Mouse (Mus musculus) neural tube, embryonic 14.5 days (tissue): ENCODE data around the gene Hibch. TPM values are rescaled to one million over a fixed set of nuclear protein-coding genes. Genes with fewer than 3 reads are reported as not detected.
"Not testable (repeated sequence)": the region's sequence is repeated elsewhere in the genome, so short reads cannot be mapped to it uniquely, and the experiment has no call there.

Experiments
- ATAC-seq: fragments of 200-750 bp; cut with Nextera tagmentation; 2 replicates; pipeline ENCODE4 v1.8.0; 2017; ENCODE audit warnings: low read depth, mild to moderate bottlenecking, moderate TSS enrichment, moderate library complexity
- H3K27ac ChIP-seq: fragments of 300-500 bp; sonication (generic); 2 replicates; pipeline ENCODE4 v1.5.1; 2014; ENCODE audit warnings: low read depth, mild to moderate bottlenecking, control low read depth, low read length, moderate library complexity, mixed read lengths
- H3K27me3 ChIP-seq: fragments of 300-500 bp; sonication (generic); 2 replicates; pipeline ENCODE4 v1.6.1; 2014; ENCODE audit warnings: low read length; ENCODE audit not compliant: control insufficient read depth, insufficient read depth
- H3K36me3 ChIP-seq: fragments of 300-500 bp; sonication (generic); 2 replicates; pipeline ENCODE4 v1.6.1; 2014; ENCODE audit warnings: low read length, mixed read lengths; ENCODE audit not compliant: control insufficient read depth, insufficient read depth
- H3K4me1 ChIP-seq: fragments of 300-500 bp; sonication (generic); 2 replicates; pipeline ENCODE4 v1.6.1; 2014; ENCODE audit warnings: low read length; ENCODE audit not compliant: control insufficient read depth, insufficient read depth
- H3K4me2 ChIP-seq: fragments of 300-500 bp; sonication (generic); 2 replicates; pipeline ENCODE4 v1.6.1; 2014; ENCODE audit warnings: mild to moderate bottlenecking, low read depth, low read length, control low read depth
- H3K4me3 ChIP-seq: fragments of 300-500 bp; sonication (generic); 2 replicates; pipeline ENCODE4 v1.5.1; 2014; ENCODE audit warnings: low read depth, low read length, control low read depth, mixed read lengths
- H3K9ac ChIP-seq: fragments of 300-500 bp; sonication (generic); replicated peaks from 2 replicates; pipeline ENCODE4 v1.6.1; 2014; ENCODE audit warnings: low read depth, mild to moderate bottlenecking, control low read depth, low read length, mixed read lengths
- H3K9me3 ChIP-seq: fragments of 300-500 bp; sonication (generic); 2 replicates; pipeline ENCODE4 v1.6.1; 2016; ENCODE audit warnings: low read length; ENCODE audit not compliant: control insufficient read depth
- WGBS: fragments of 180-500 bp; shearing (Covaris S2); extraction: QIAGEN DNeasy Blood & Tissue Kit; methylation state at CpG from one replicate; pipeline ENCODE4 v1.1.7; 2014; 5-methylcytosine and 5-hydroxymethylcytosine counted together
- polyA plus RNA-seq: library from polyadenylated mRNA; unstranded; fragments of >200 nt; fragmentation: Nextera tagmentation; extraction: Ambion mirVana; gene quantifications from 2 replicates; pipeline ENCODE4 v1.2.1, GENCODE M21; 2014

Gene Hibch
- polyA plus RNA-seq, 1 experiment from 2014 or later = 33.0 TPM

DNA sequence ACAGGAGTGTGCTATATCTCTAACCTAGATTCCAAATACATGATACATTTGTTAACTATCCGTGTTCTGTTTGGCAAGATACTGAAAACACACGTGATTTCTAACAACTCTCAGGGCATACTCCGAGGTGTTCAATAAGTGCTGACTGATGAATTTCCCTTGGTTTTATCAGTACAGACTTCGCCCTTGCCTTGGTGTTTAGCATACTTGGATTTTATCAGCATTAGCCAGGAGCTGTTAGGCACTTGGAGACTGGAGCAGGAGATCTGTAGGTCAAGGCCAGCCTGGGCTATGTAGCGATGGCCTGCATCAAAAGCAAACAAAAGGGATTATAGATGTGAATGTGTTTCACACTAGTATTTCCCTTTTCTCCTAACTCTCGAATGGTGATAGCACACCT, 36.3 kb upstream of the Hibch start:
- 92% methylated on average over 6 of the region's 6 CpGs for WGBS
- Histone ChIP-seq H3K4me1 (no peaks in the 10 kb centered on the region), H3K4me3 (no peak overlapping the region), H3K36me3 (no peaks in the 10 kb centered on the region), H3K27me3 (no peaks in the 10 kb centered on the region), H3K4me2 (no peak overlapping the region), H3K9me3 (no peaks in the 10 kb centered on the region), H3K9ac (no peak overlapping the region), H3K27ac (no peak overlapping the region)
- no peak for ATAC-seq

DNA sequence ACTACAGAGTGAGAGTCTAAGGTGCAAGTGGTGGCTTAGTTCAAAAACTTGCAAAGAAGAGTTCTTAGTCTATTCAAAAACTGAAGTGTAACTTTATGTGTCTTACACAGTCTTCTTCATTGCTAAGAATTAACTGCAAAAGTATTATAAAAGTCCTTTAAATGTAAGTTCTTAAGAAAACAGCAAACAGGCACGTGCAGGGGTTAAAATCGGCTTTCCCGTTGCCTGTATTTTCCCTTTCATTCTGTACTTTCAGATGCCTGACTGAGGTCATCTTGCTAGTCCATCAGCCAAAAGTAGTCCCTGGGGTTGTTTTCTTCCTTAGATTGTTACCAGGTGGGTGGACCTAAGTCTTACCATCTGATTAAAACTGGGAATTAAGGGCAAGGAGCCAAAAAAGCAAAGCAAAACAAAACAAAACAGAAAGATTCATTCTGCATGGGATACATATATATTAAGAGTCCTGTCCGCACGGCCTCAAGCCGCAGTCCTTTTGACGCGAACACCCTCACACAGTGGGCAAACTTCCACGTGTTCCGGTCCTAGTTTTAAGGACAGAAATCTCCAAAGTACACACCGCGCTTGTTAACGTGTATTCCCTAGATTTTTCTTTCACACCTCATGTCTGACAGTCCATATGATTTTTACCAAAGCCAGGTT, 28.4 kb upstream of the Hibch start:
- WGBS = 63% methylated on average over 13 of the region's 13 CpGs

DNA sequence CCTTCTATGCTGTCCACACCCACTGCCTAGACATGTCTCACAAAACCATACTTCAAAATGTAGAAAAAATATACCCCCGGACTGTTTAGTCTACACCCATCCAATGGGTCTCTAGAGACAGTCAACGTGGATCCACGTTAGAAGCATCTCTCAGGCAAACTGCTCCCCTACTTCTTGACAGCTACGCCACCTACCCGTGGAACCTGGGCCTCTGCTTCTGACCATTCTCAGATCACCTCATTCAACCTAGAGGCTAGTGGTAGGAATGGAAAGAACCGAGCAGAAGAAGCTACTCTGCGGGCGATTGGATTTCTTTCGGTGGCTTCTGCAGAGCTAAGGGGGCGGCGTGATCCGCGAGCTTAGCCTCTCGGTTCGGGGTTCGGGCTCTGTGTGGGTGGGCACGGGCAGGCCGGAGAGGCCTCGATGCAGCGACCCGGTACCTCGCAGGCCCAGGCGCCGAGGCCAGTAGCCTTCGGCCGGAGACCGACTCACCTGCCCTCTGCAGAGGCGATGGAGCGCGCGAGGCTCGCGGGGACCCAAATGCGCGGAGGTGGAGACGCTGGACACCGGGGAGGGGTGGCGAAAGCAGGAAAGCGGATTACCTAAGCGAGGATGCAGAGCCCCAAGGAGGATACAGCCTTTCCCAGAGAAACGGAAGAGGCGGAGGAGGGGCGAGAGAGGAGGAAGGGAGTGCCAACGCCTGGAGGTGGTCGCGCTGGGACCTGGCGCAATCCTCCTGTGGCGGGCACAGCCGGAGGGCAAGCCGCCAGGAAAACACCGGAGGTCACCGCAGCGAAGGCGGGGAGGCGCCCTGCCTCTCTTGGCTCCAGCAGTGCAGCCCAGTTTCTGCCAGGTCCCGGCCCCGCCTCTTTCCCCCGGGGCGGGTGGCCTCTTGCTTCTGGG, 27.6 kb upstream of the Hibch start, which contains the start of gene Inpp1:
Inpp1 (minus strand) TSS at position 779 of the 903 bp plus-strand sequence.
- H3K4me1 ChIP-seq = peaks cover 11% of the 10 kb centered on the region; the same call in 1 of the 2 replicates
- H3K36me3 ChIP-seq = no peaks in the 10 kb centered on the region
- H3K27ac ChIP-seq = peak within 1 kb of the TSS; percentile 81
- H3K4me3 ChIP-seq = peak within 1 kb of the TSS; percentile 55
- under 1% methylated on average over 58 of the region's 59 CpGs for WGBS
- H3K4me2 ChIP-seq = peak within 1 kb of the TSS; percentile 66
- peak within 1 kb of the TSS; percentile 88 for H3K9ac ChIP-seq
- H3K9me3 ChIP-seq = no peaks in the 10 kb centered on the region
- H3K27me3 ChIP-seq = no peaks in the 10 kb centered on the region
- ATAC-seq = peak; percentile 90

More for the DNA sequence above, 28.4 kb upstream of the Hibch start:
- no peak overlapping the region for H3K9ac ChIP-seq
- H3K27me3 ChIP-seq = no peaks in the 10 kb centered on the region
- peak; percentile 35 for ATAC-seq
- peak overlapping the region; percentile 81 for H3K27ac ChIP-seq
- peak overlapping the region; percentile 66 for H3K4me2 ChIP-seq
- H3K4me1 ChIP-seq = peaks cover 11% of the 10 kb centered on the region; the same call in 1 of the 2 replicates
- no peaks in the 10 kb centered on the region for H3K36me3 ChIP-seq
- peak overlapping the region; percentile 55 for H3K4me3 ChIP-seq
- H3K9me3 ChIP-seq = no peaks in the 10 kb centered on the region

DNA sequence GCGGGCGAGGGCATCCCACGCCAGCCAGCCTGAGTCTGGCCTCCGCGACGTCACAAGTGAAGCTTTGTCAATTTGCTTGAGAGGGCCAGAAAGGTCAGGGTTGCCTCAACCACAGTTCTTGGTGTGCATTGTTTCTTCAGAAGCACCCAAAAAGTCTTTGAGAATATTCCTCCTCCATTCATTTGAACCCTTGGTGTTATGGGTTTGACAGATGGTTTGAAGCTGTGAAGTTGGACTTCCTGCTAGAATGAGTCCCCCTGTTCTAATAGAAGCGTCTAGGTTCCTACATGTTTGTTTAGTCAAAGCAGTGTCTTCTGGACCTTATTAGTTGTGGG, 26.9 kb upstream of the Hibch start:
- H3K4me2 ChIP-seq = peak overlapping the region; percentile 66
- H3K4me3 ChIP-seq = peak overlapping the region; percentile 55
- H3K27me3 ChIP-seq = no peaks in the 10 kb centered on the region
- 3% methylated on average over 7 of the region's 7 CpGs for WGBS
- peak overlapping the region; percentile 88 for H3K9ac ChIP-seq
- H3K27ac ChIP-seq = peak overlapping the region; percentile 81; the same call in 1 of the 2 replicates
- H3K4me1 ChIP-seq = peaks cover 11% of the 10 kb centered on the region; the same call in 1 of the 2 replicates
- no peaks in the 10 kb centered on the region for H3K36me3 ChIP-seq
- H3K9me3 ChIP-seq = no peaks in the 10 kb centered on the region
- 0 out of 2 replicates have a peak, but pooled peaks have one; percentile 1 for ATAC-seq

DNA sequence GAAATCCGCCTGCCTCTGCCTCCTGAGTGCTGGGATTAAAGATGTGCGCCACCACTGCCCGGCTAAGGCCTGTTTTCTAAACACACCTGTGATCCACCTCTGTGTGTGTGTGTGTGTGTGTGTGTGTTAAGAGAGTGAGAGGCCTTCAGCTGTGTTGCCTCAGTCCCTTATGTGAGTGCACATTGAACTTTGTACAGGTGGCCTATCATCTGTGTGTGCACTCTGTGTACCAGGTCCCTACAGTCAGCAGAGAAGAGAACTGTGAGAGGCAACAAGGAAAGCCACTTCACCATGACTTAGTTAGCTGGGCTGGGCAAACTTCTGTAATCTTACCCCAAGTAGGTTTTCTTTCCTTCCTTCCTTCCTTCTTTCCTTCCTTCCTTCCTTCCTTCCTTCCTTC, 5.6 kb upstream of the Hibch start:
- ATAC-seq = no peak
- H3K36me3 ChIP-seq = no peaks in the 10 kb centered on the region
- H3K27ac ChIP-seq = no peak overlapping the region
- H3K27me3 ChIP-seq = no peaks in the 10 kb centered on the region
- no peak overlapping the region for H3K9ac ChIP-seq
- no peak overlapping the region for H3K4me3 ChIP-seq
- H3K9me3 ChIP-seq = no peaks in the 10 kb centered on the region
- WGBS = 98% methylated on average over 3 of the region's 3 CpGs
- H3K4me1 ChIP-seq = no peaks in the 10 kb centered on the region
- no peak overlapping the region for H3K4me2 ChIP-seq

DNA sequence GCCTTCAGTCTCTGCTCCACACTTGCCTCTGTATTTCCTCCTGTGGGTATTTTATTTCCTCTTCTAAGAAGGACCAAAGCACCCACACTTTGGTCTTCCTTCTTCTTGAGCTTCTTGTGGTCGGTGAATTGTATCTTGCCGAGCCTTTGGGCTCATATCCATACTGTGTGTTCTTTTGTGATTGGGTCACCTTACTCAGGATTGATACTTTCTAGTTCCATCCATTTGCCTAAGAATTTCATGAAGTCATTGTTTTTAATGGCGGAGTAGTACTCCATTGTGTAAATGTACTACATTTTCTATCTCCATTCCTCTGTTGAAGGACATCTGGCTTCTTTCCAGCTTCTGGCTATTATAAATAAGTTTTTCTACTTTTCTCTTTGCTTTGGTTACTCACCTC, 375 bp upstream of the Hibch start:
- H3K36me3 ChIP-seq = no peaks in the 10 kb centered on the region
- WGBS = 21% methylated on average over 3 of the region's 3 CpGs
- peak overlapping the region; percentile 47 for H3K4me3 ChIP-seq
- no peak overlapping the region for H3K9ac ChIP-seq
- peak overlapping the region; percentile 53 for H3K4me2 ChIP-seq
- no peaks in the 10 kb centered on the region for H3K9me3 ChIP-seq
- ATAC-seq = peak; percentile 20
- H3K4me1 ChIP-seq = 0 out of 2 replicates have a peak, but pooled peaks cover 6% of the 10 kb centered on the region
- no peaks in the 10 kb centered on the region for H3K27me3 ChIP-seq
- no peak overlapping the region for H3K27ac ChIP-seq

DNA sequence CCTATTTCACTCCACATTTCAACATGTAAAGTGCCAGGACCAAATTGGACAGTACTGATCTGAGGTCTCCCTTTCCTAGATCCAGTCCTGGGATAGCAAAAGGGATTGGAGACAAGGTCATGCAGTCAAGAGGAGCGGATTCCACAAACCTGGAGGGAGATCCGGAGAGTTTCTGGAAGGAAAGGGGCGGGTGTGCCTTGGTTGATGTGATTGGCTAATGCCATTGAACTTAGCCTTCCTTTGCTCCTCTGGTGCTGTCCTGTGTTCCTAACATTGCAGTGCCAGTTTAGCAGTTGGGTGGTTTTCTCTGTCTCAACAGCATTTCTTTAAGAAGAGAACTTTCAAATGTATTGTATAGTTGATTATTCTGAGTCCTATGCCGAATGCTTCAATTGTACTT, 1.8 kb downstream of the Hibch start:
- H3K4me2 ChIP-seq = no peak overlapping the region
- WGBS = 94% methylated on average over 4 of the region's 4 CpGs

DNA sequence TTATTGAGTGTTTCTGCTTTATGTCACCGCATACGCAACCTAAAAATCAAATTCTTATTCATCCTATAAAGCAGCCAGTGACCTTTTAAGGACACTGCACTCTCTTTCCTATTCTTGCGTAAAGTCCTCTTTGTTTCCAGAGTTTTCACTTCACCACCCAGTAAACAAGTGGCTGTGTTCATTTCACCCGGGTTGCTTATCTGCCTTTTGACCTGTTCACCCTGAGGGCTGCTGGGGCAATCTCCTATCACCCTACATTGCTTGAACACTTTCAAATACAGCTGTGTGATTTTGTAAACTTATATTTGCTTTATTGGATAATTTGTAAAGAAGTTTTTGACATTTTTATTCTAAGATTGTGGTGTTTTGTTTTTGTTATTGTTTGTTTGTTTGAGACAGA, 4.7 kb downstream of the Hibch start:
- WGBS = 81% methylated on average over 4 of the region's 4 CpGs
- Histone ChIP-seq H3K9me3 (no peaks in the 10 kb centered on the region), H3K4me2 (no peak overlapping the region), H3K4me1 (0 out of 2 replicates have a peak, but pooled peaks cover 6% of the 10 kb centered on the region), H3K9ac (no peak overlapping the region), H3K36me3 (no peaks in the 10 kb centered on the region), H3K4me3 (no peak overlapping the region), H3K27ac (no peak overlapping the region), H3K27me3 (no peaks in the 10 kb centered on the region)
- ATAC-seq = no peak

More for the DNA sequence above, 1.8 kb downstream of the Hibch start:
- H3K27me3 ChIP-seq = no peaks in the 10 kb centered on the region
- H3K36me3 ChIP-seq = no peaks in the 10 kb centered on the region
- 0 out of 2 replicates have a peak, but pooled peaks cover 6% of the 10 kb centered on the region for H3K4me1 ChIP-seq
- no peak overlapping the region for H3K4me3 ChIP-seq
- ATAC-seq = no peak
- H3K27ac ChIP-seq = no peak overlapping the region
- H3K9me3 ChIP-seq = no peaks in the 10 kb centered on the region
- no peak overlapping the region for H3K9ac ChIP-seq

DNA sequence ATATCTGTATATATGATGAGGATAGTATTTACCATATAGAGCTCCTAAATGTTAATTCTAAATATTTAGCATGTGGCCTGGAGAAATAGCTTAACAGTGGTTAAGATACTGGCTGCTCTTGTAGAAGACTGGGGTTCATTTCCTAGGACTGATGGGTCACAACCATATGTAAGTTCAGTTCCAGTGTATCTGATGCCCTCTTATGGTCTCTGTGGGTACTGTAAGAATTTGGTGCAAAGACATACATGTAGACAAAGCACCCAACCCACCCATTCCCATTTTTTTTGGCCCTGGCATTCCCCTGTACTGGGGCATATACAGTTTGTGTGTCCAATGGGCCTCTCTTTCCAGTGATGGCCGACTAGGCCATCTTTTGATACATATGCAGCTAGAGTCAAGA, 9.3 kb downstream of the Hibch start:
- not testable (repeated sequence) for H3K36me3 ChIP-seq, H3K4me1 ChIP-seq, H3K27me3 ChIP-seq, H3K4me3 ChIP-seq, H3K9ac ChIP-seq, H3K9me3 ChIP-seq, H3K4me2 ChIP-seq, H3K27ac ChIP-seq
- peak; percentile 63; the same call in 1 of the 2 replicates for ATAC-seq
- WGBS = no CpG with 5 or more reads among the region's 1 CpGs
